Mouse (Mus musculus) retina, adult 2 months (tissue): Measurements from ENCODE around the gene Smim14.

Source experiments
- DNase-seq: peaks from one replicate; pipeline ENCODE4 v3.0.0-alpha.2; 2012; ENCODE audit warnings: low read depth, low spot score

Gene Smim14

DNA sequence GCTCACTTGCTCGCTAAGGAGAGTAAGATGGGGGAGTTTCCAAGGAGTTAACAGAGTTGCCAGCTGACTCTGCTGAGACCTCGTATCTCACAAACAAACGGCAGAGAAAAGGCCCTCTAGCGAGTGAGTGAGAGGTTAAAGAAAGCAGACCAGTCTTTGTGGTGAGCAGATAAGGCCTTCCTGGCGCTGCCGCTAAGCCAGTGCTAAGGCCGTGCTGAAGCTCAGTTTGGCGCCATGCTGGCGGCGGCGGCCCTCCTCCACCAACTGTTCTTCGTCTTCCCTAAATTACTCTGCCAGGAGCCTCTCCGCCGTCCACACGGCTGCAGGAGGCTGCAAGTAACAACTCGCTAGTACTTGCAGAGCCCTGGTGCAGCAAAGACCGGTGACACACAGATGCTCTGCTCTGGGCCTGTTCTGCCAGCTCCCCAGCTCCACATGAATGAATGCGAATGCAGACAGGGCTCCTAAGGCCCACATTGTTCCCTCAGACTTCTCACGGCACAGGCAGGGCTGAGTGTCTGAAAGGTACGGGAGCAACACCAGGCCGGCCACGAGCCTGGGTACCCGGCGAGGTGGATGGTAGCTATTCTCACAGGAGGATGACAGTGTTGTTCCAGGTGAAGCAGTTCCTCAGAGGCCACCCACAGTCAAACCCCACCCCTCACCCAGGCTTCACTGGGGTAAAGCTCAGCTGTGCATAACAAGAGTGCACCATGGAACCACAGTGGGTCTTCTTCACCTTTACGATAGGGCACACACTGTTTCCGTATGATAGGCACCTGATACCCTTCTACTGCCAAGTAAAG, 121.1 kb downstream of the Smim14 start:
- DNase-seq = no peak

DNA sequence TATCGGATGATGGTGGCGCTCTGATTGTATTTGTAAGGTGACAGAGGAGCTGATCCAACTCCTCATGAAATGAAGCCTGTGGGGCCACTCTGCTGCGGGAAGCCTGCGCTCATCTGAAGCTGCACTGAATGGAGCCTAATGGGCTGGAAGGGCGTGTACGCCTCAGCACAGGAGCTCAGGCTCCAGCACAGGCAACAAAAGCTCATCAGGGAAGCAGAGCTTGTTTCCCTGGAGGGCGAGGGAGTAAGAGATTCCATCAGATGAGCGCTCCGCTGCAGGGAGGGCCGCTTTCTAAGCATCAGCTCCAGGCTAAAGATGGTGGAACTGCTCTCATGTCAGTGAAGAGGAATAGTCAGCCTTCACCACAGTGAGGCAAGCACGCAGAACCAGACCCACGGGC, 129.0 kb downstream of the Smim14 start:
- no peak for DNase-seq

DNA sequence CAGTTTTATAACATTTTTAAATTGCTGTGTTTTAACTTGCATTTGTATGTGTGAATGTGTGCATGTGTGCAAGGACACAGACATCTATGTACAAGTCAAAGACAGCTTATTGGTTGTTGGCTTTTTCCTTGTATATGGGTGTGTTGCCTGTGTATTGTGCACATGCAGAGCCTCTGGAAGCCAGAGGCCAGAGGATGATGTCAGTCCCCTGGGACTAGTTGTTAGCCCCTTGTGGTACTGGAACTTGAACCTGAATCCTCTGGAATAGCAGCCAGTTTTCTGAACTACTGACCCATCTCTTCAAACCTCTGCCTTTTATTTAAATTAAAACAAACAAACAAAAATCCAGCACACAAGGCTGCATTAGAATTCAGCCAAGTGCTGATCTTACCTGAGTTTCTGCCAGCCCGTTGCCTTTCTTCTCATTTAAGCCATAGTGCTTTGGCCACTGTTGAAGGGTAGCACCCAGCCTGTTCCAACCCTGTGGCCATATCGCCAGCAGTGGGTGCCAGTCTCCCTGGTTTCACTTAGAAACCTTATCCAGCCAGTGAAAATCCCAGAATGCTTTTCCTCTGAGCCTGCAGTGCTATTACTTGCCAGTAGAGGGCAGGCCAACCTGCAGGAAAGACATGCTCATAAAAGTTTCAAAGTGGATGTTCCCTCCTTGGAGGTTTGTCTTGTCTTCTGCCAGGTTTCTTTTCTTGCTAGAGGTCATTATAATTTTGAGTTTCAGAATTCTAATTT, 135.6 kb downstream of the Smim14 start:
- peak; percentile 60 for DNase-seq
